Mouse (Mus musculus): Measurements from ENCODE around the gene Cys1. TPM values are rescaled to one million over a fixed set of nuclear protein-coding genes. Genes with fewer than 3 reads are reported as not detected.
A peak's percentile ranks its signal among the peaks of the same experiment; 100 is the strongest.
"Not testable (repeated sequence)": the region's sequence is repeated elsewhere in the genome, so short reads cannot be mapped to it uniquely, and the experiment has no call there.

The Cys1 gene
- polyA plus RNA-seq, 1 experiment, result 1.6 TPM

GRCm38 (mm10) chr12:24642370-24642802 is 39.2 kb downstream of the Cys1 start:
- Histone ChIP-seq H3K27ac (replicated peaks; ENCODE audit: low read depth, low read length) (no peak overlapping the region), H3K4me1 (ENCODE audit: control insufficient read depth, insufficient read depth, insufficient read length, low read length) (peaks cover 20% of the 10 kb centered on the region), H3K4me3 (ENCODE audit: insufficient read depth, low read depth, low read length) (no peak overlapping the region)

DNA sequence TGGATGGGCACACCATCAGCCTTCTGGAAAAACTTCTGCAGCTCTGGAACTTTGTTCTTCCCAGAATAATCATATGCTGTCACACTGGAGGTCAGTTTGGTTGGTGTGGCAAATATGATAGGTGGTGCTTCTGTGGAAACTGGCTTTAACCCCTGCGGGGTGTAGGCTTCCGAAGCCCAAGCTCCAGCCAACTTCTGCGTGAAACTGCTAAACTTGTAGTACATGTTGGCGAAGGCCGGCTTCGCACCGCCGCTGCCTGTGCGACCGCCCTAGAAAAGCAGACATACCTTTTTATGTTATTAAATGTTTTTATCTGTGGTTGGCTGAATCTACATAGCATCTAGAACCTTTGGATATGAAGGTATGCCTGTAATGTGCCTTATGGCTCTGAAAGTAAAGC is 42.8 kb downstream of the Cys1 start:
- not testable (repeated sequence) for H3K4me3 ChIP-seq (ENCODE audit: insufficient read depth, low read depth, low read length); H3K27ac ChIP-seq (replicated peaks; ENCODE audit: low read depth, low read length)
- peaks cover 21% of the 10 kb centered on the region for H3K4me1 ChIP-seq (ENCODE audit: control insufficient read depth, insufficient read depth, insufficient read length, low read length)

GRCm38 (mm10) chr12:24634648-24635047 is 47.0 kb downstream of the Cys1 start:
- no peak overlapping the region for H3K4me3 ChIP-seq (ENCODE audit: insufficient read depth, low read depth, low read length)
- peaks cover 11% of the 10 kb centered on the region for H3K4me1 ChIP-seq (ENCODE audit: control insufficient read depth, insufficient read depth, insufficient read length, low read length)
- peak overlapping the region; percentile 48; the same call in 1 of the 2 replicates for H3K27ac ChIP-seq (replicated peaks; ENCODE audit: low read depth, low read length)

DNA sequence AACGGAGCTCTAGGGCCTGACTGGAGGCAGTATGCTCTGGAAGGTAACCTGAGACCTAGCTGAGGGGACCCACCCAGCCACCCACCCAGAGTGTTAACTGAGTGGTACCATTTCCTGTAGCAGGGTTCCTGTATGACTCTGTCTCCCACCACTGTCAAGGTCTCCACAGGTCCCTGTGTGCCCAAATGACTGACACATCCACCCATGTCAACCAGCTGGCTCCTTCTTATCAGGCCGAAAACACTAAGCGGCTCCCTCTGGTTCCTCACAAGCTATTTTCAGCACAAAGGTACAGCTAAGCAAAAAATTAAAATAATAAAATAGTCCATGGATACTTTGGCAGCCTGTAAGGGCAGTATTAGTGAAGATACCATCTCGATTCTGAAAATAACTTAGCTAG is 47.4 kb downstream of the Cys1 start:
- H3K4me1 ChIP-seq (ENCODE audit: control insufficient read depth, insufficient read depth, insufficient read length, low read length), result peaks cover 11% of the 10 kb centered on the region
- H3K4me3 ChIP-seq (ENCODE audit: insufficient read depth, low read depth, low read length), result no peak overlapping the region
- H3K27ac ChIP-seq (replicated peaks; ENCODE audit: low read depth, low read length), result peak overlapping the region; percentile 48

DNA sequence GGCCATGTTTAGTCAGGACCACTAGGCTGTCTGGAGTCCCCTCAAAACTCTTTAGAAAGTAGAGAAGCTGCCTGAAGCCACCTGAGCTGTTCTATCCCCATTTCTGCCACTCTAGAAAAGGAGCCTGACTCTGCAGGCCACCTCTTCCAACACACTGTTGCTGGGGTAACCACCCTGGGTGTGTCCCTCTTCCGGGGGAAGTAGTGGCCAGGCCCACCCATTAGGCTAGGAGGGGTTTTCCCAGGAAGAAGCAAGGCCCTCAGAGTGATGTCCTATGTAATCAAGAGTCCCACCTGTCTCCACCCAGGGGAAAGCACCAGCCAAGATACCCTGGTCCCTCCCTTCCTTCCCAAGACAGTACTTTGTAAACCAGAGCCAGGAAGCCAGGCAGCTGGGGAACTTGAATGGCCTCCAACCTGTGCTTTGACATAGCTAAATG is 47.8 kb downstream of the Cys1 start:
- peak overlapping the region; percentile 48; the same call in 1 of the 2 replicates for H3K27ac ChIP-seq (replicated peaks; ENCODE audit: low read depth, low read length)
- H3K4me3 ChIP-seq (ENCODE audit: insufficient read depth, low read depth, low read length), result no peak overlapping the region
- H3K4me1 ChIP-seq (ENCODE audit: control insufficient read depth, insufficient read depth, insufficient read length, low read length), result peaks cover 11% of the 10 kb centered on the region

- no peak overlapping the region for H3K27ac ChIP-seq (replicated peaks; ENCODE audit: low read depth, low read length)
- peaks cover 11% of the 10 kb centered on the region for H3K4me1 ChIP-seq (ENCODE audit: control insufficient read depth, insufficient read depth, insufficient read length, low read length)
- H3K4me3 ChIP-seq (ENCODE audit: insufficient read depth, low read depth, low read length), result no peak overlapping the region
Observed at GRCm38 (mm10) chr12:24632404-24632803, 49.2 kb downstream of the Cys1 start.

GRCm38 (mm10) chr12:24630220-24630619 is 51.4 kb downstream of the Cys1 start:
- Histone ChIP-seq H3K27ac (replicated peaks; ENCODE audit: low read depth, low read length) (no peak overlapping the region), H3K4me3 (ENCODE audit: insufficient read depth, low read depth, low read length) (no peak overlapping the region), H3K4me1 (ENCODE audit: control insufficient read depth, insufficient read depth, insufficient read length, low read length) (peaks cover 14% of the 10 kb centered on the region)

- Histone ChIP-seq H3K27ac (replicated peaks; ENCODE audit: low read depth, low read length) (no peak overlapping the region), H3K4me1 (ENCODE audit: control insufficient read depth, insufficient read depth, insufficient read length, low read length) (peaks cover 3% of the 10 kb centered on the region), H3K4me3 (ENCODE audit: insufficient read depth, low read depth, low read length) (no peak overlapping the region)
Observed at GRCm38 (mm10) chr12:24627215-24627614, 54.4 kb downstream of the Cys1 start.

GRCm38 (mm10) chr12:24626401-24626800 is 55.2 kb downstream of the Cys1 start:
- Histone ChIP-seq H3K4me1 (ENCODE audit: control insufficient read depth, insufficient read depth, insufficient read length, low read length) (peaks cover 3% of the 10 kb centered on the region), H3K4me3 (ENCODE audit: insufficient read depth, low read depth, low read length) (no peak overlapping the region), H3K27ac (replicated peaks; ENCODE audit: low read depth, low read length) (no peak overlapping the region)

DNA sequence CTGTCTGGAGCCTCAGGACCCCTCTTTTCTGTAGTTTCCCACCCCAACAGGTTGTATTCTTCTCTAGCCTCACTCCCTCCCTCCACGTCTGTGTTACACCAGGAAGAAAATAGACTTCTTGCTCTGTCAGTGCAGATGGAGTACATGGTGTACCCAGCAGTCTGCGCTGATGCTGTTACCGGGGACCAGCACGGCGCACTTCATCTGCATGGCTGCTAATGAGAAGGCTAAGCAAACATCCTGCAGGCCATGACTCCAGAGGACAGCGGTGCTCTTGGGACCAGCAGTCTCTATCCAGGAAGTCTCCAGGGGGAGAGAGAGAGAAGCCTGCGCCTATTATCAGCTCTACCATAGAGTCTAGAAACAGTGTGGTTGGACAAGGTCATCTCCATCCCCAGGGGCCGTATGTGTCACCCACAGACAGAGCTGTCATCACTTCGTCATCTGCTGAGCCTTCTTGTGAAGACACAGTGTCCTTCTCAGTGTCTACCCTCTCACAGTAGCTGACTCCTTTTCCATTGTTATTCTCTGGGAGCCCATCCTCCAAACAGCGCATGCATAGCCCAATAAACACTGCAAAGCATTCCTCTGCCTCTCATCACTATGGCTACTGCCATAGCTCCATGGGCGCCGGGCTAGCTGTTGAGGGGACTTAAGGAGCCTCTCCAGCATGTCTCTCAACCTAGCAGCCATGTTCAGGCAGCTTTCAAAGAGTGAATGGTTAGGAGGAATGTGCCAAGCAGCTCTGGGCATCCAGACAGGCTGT is 57.9 kb downstream of the Cys1 start:
- Histone ChIP-seq H3K4me1 (ENCODE audit: control insufficient read depth, insufficient read depth, insufficient read length, low read length) (peaks cover 3% of the 10 kb centered on the region), H3K4me3 (ENCODE audit: insufficient read depth, low read depth, low read length) (no peak overlapping the region), H3K27ac (replicated peaks; ENCODE audit: low read depth, low read length) (no peak overlapping the region)

- Histone ChIP-seq H3K4me1 (ENCODE audit: control insufficient read depth, insufficient read depth, insufficient read length, low read length) (no peaks in the 10 kb centered on the region), H3K27ac (replicated peaks; ENCODE audit: low read depth, low read length) (no peak overlapping the region), H3K4me3 (ENCODE audit: insufficient read depth, low read depth, low read length) (no peak overlapping the region)
Observed at GRCm38 (mm10) chr12:24619436-24619835, 62.2 kb downstream of the Cys1 start.

Other genes with a start within 250 kb of the Cys1 start
- gene Taf1b, start 183.5 kb downstream of the Cys1 start, polyA plus RNA-seq (2012; ENCODE audit: insufficient read depth, insufficient read length, missing spikeins), result 8.0 and 9.5 TPM in 2 replicates
- 0.67 and 0.99 TPM in 2 replicates for gene Grhl1, start 109.5 kb downstream of the Cys1 start, polyA plus RNA-seq (2012; ENCODE audit: insufficient read depth, insufficient read length, missing spikeins)
- 6.0 and 7.7 TPM in 2 replicates for gene Klf11, start 30.5 kb downstream of the Cys1 start, polyA plus RNA-seq (2012; ENCODE audit: insufficient read depth, insufficient read length, missing spikeins)
- 0.63 TPM in 2 replicates for gene Rrm2, start 26.4 kb upstream of the Cys1 start, polyA plus RNA-seq (2012; ENCODE audit: insufficient read depth, insufficient read length, missing spikeins)
- gene Mboat2, start 149.1 kb upstream of the Cys1 start, polyA plus RNA-seq (2012; ENCODE audit: insufficient read depth, insufficient read length, missing spikeins), result 2.0 TPM in 1 of 2 replicates, not detected in the other